Mouse (Mus musculus): Measurements from ENCODE around the gene Msto1. TPM values are rescaled to one million over a fixed set of nuclear protein-coding genes. Genes with fewer than 3 reads are reported as not detected.
"Not testable (repeated sequence)": the region's sequence is repeated elsewhere in the genome, so short reads cannot be mapped to it uniquely, and the experiment has no call there.

Gene Msto1
- polyA plus RNA-seq, 1 experiment from 2014 or later: 37.6 TPM

DNA sequence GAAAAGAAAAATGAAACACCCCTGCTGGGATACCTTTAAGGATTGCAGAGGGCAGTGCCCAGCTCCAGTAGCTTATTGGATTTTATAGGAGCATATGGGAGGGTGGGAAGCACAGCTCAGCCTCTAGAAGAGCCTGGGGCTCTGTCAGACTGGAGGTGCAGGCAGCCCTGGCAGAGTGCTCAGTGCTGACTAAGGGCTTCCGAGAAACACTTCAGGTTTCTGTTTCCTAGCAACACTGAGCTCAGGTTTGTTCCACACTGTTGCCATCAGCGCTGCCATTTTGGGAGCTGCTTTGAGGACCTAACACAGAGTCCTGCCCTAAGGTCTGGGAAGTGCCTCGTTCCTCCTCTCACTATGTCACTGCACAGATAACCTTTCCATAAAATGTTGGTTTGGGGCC is 47.1 kb downstream of the Msto1 start:
- ATAC-seq (ENCODE audit: insufficient read depth, low FRiP score); H3K9me3 ChIP-seq (replicated peaks; ENCODE audit: control insufficient read depth, low read length); H3K27ac ChIP-seq (ENCODE audit: low read length); H3K4me3 ChIP-seq (replicated peaks; ENCODE audit: low read length); H3K4me2 ChIP-seq (ENCODE audit: low read depth, low read length); H3K27me3 ChIP-seq (ENCODE audit: control insufficient read depth, insufficient read depth, low read length); H3K4me1 ChIP-seq (ENCODE audit: control insufficient read depth, insufficient read depth, low read length); H3K9ac ChIP-seq (ENCODE audit: low read length): not testable (repeated sequence)
- peaks cover 13% of the 10 kb centered on the region for H3K36me3 ChIP-seq (ENCODE audit: control insufficient read depth, insufficient read depth, low read length)
- WGBS: no CpG with 5 or more reads among the region's 3 CpGs

DNA sequence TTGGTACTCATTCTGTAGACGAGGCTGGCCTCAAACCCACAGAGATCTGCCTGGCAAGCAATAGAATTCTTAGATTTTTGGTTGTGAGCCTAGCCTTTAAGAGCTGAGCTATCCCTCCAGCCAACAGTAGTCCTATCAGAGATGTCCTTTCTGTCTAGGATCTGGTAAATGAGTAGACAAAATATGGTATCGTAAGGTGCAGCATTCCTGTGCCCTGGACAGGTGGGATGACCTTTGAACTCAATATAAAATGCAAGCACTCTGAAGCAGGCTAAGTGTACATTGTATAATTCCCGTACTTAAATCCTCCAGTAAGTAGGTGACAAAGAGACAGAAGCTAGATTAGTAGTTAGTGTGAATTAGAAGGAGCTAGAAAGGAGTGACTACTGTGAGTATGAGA is 51.7 kb downstream of the Msto1 start:
- no peak overlapping the region for H3K4me2 ChIP-seq (ENCODE audit: low read depth, low read length)
- no peak overlapping the region for H3K27ac ChIP-seq (ENCODE audit: low read length)
- peaks cover 30% of the 10 kb centered on the region for H3K36me3 ChIP-seq (ENCODE audit: control insufficient read depth, insufficient read depth, low read length)
- H3K4me1 ChIP-seq (ENCODE audit: control insufficient read depth, insufficient read depth, low read length): no peaks in the 10 kb centered on the region
- H3K9me3 ChIP-seq (replicated peaks; ENCODE audit: control insufficient read depth, low read length): no peaks in the 10 kb centered on the region
- no peak overlapping the region for H3K4me3 ChIP-seq (replicated peaks; ENCODE audit: low read length)
- H3K9ac ChIP-seq (ENCODE audit: low read length): no peak overlapping the region
- H3K27me3 ChIP-seq (ENCODE audit: control insufficient read depth, insufficient read depth, low read length): no peaks in the 10 kb centered on the region
- ATAC-seq (ENCODE audit: insufficient read depth, low FRiP score): no peak
- 90% methylated on average over 3 of the region's 3 CpGs for WGBS

DNA sequence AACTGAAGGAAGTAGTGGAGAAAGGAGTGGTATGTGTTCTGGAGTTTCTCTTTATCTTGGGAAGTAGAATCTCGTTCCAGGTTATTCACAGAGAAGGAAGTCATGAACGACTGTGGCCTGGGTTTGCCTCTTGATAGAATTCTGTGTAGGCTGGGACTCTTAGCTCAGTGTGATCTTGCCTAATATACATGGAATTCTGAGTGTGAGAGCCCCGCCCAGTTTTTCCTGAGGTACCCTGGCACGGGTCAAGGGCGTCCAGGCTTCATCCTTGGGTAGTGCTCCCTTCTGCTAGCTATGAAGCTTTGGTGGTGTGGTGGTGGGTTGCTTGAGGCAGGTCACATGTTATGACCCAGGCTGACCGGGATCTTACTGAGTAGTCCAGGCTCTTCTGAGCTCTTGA is 58.0 kb downstream of the Msto1 start:
- Histone ChIP-seq H3K4me2 (ENCODE audit: low read depth, low read length) (no peak overlapping the region), H3K9me3 (replicated peaks; ENCODE audit: control insufficient read depth, low read length) (no peaks in the 10 kb centered on the region), H3K4me3 (replicated peaks; ENCODE audit: low read length) (no peak overlapping the region), H3K27me3 (ENCODE audit: control insufficient read depth, insufficient read depth, low read length) (no peaks in the 10 kb centered on the region), H3K4me1 (ENCODE audit: control insufficient read depth, insufficient read depth, low read length) (no peaks in the 10 kb centered on the region), H3K27ac (ENCODE audit: low read length) (no peak overlapping the region), H3K9ac (ENCODE audit: low read length) (no peak overlapping the region), H3K36me3 (ENCODE audit: control insufficient read depth, insufficient read depth, low read length) (peaks cover 23% of the 10 kb centered on the region)
- 79% methylated on average over 6 of the region's 6 CpGs for WGBS
- ATAC-seq (ENCODE audit: insufficient read depth, low FRiP score): no peak

Other genes starting within 250 kb of the Msto1 start
- 71.4 and 72.3 TPM in 2 replicates for gene Khdc4, start 228.2 kb downstream of the Msto1 start, polyA plus RNA-seq (2015; fragmentation: Nextera tagmentation; extraction: Ambion mirVana)
- gene Rit1, start 197.2 kb downstream of the Msto1 start, polyA plus RNA-seq (2015; fragmentation: Nextera tagmentation; extraction: Ambion mirVana): 64.4 and 75.9 TPM in 2 replicates
- 20.3 and 21.7 TPM in 2 replicates for gene Syt11, start 138.8 kb downstream of the Msto1 start, polyA plus RNA-seq (2015; fragmentation: Nextera tagmentation; extraction: Ambion mirVana)
- gene Gon4l, start 78.8 kb downstream of the Msto1 start, polyA plus RNA-seq (2015; fragmentation: Nextera tagmentation; extraction: Ambion mirVana): 9.0 and 9.1 TPM in 2 replicates
- gene Ash1l, start 36.6 kb upstream of the Msto1 start, polyA plus RNA-seq (2015; fragmentation: Nextera tagmentation; extraction: Ambion mirVana): 16.9 and 19.3 TPM in 2 replicates
- gene Dap3, start 37.2 kb upstream of the Msto1 start, polyA plus RNA-seq (2015; fragmentation: Nextera tagmentation; extraction: Ambion mirVana): 123 and 132 TPM in 2 replicates
- 19.2 and 22.8 TPM in 2 replicates for gene Rusc1, start 179.3 kb upstream of the Msto1 start, polyA plus RNA-seq (2015; fragmentation: Nextera tagmentation; extraction: Ambion mirVana)
- not detected in 2 replicates for gene Gm43738, start 187.1 kb upstream of the Msto1 start, polyA plus RNA-seq (2015; fragmentation: Nextera tagmentation; extraction: Ambion mirVana)
- gene Fdps, start 188.0 kb upstream of the Msto1 start, polyA plus RNA-seq (2015; fragmentation: Nextera tagmentation; extraction: Ambion mirVana): 340 and 368 TPM in 2 replicates
- gene Pklr, start 222.1 kb upstream of the Msto1 start, polyA plus RNA-seq (2015; fragmentation: Nextera tagmentation; extraction: Ambion mirVana): 14.3 and 22.0 TPM in 2 replicates
- 1.7 and 1.8 TPM in 2 replicates for gene Hcn3, start 246.2 kb upstream of the Msto1 start, polyA plus RNA-seq (2015; fragmentation: Nextera tagmentation; extraction: Ambion mirVana)

Data from stomach, embryonic 16.5 days (tissue).